Mouse (Mus musculus) stomach, postnatal 0 days (tissue): ENCODE measurements around the gene Slc9a1. TPM values are rescaled to one million over a fixed set of nuclear protein-coding genes. Genes with fewer than 3 reads are reported as not detected.

Source experiments
- ATAC-seq: fragments of 200-750 bp; cut with Nextera tagmentation; 2 replicates; pipeline ENCODE4 v1.8.0; 2017; ENCODE audit not compliant: low FRiP score, low TSS enrichment
- DNase-seq: peaks from one replicate; pipeline ENCODE4 v3.0.0-alpha.2; 2016; ENCODE audit warnings: low spot score
- H3K27ac ChIP-seq: fragments of 300-500 bp; sonication (generic); replicated peaks from 2 replicates; pipeline ENCODE4 v1.5.1; 2014; ENCODE audit warnings: mild to moderate bottlenecking, control low read depth
- H3K27me3 ChIP-seq: fragments of 300-500 bp; sonication (generic); 2 replicates; pipeline ENCODE4 v1.6.1; 2014; ENCODE audit warnings: low read length; ENCODE audit not compliant: control insufficient read depth, insufficient read depth
- H3K36me3 ChIP-seq: fragments of 300-500 bp; sonication (generic); 2 replicates; pipeline ENCODE4 v1.6.1; 2014; ENCODE audit warnings: low read length, mixed read lengths; ENCODE audit not compliant: control insufficient read depth, insufficient read depth
- H3K4me1 ChIP-seq: fragments of 300-500 bp; sonication (generic); replicated peaks from 2 replicates; pipeline ENCODE4 v1.6.1; 2014; ENCODE audit warnings: antibody characterized with exemption; ENCODE audit not compliant: control insufficient read depth, insufficient read depth
- H3K4me2 ChIP-seq: fragments of 300-500 bp; sonication (generic); replicated peaks from 2 replicates; pipeline ENCODE4 v1.6.1; 2014; ENCODE audit warnings: low read depth, mild to moderate bottlenecking, control low read depth, moderate library complexity
- H3K4me3 ChIP-seq: fragments of 300-500 bp; sonication (generic); 2 replicates; pipeline ENCODE4 v1.5.1; 2014; ENCODE audit warnings: low read depth, low read length, control low read depth
- H3K9ac ChIP-seq: fragments of 300-500 bp; sonication (generic); 2 replicates; pipeline ENCODE4 v1.6.1; 2014; ENCODE audit warnings: mild to moderate bottlenecking, low read length, control low read depth, mixed read lengths
- H3K9me3 ChIP-seq: fragments of 300-500 bp; sonication (generic); 2 replicates; pipeline ENCODE4 v1.6.1; 2016; ENCODE audit warnings: low read length; ENCODE audit not compliant: control insufficient read depth
- CTCF ChIP-seq: IDR thresholded peaks from 2 replicates; pipeline ENCODE4 v1.5.1; 2016; ENCODE audit warnings: antibody characterized with exemption, low read depth, mild to moderate bottlenecking, moderate library complexity
- EP300 ChIP-seq: optimal IDR thresholded peaks from 2 replicates; pipeline ENCODE3; 2016; ENCODE audit warnings: antibody characterized with exemption
- WGBS: fragments of 180-500 bp; shearing (Covaris S2); extraction: QIAGEN DNeasy Blood & Tissue Kit; methylation state at CpG from one replicate; pipeline ENCODE4 v1.1.7; 2014; 5-methylcytosine and 5-hydroxymethylcytosine counted together
- polyA plus RNA-seq: library from polyadenylated mRNA; unstranded; fragments of >200 nt; fragmentation: Nextera tagmentation; extraction: Ambion mirVana; gene quantifications from 2 replicates; pipeline ENCODE4 v1.2.1, GENCODE M21; 2015

Gene Slc9a1
- polyA plus RNA-seq, 1 experiment from 2014 or later = 6.0 TPM

GRCm38 (mm10) chr4:133419312-133420004 lies 50.0 kb downstream of the Slc9a1 start:
- WGBS = 69% methylated on average over 14 of the region's 14 CpGs
- TF ChIP-seq CTCF (peak; percentile 92), EP300 (no peak)
- no peak overlapping the region for H3K4me3 ChIP-seq
- DNase-seq = peak; percentile 76
- peak; percentile 26 for ATAC-seq
- no peak overlapping the region for H3K4me2 ChIP-seq
- no peak overlapping the region for H3K9ac ChIP-seq
- no peak overlapping the region for H3K27ac ChIP-seq
- H3K27me3 ChIP-seq = no peaks in the 10 kb centered on the region
- no peaks in the 10 kb centered on the region for H3K9me3 ChIP-seq
- H3K36me3 ChIP-seq = peaks cover 21% of the 10 kb centered on the region; the same call in 1 of the 2 replicates
- no peaks in the 10 kb centered on the region for H3K4me1 ChIP-seq

- Histone ChIP-seq H3K27ac (no peak overlapping the region), H3K9ac (no peak overlapping the region), H3K36me3 (peaks cover 16% of the 10 kb centered on the region; the same call in 1 of the 2 replicates), H3K4me1 (no peaks in the 10 kb centered on the region), H3K4me3 (no peak overlapping the region), H3K9me3 (no peaks in the 10 kb centered on the region), H3K4me2 (no peak overlapping the region), H3K27me3 (no peaks in the 10 kb centered on the region)
- DNase-seq = no peak
- TF ChIP-seq CTCF (no peak), EP300 (no peak)
- ATAC-seq = no peak
- 85% methylated on average over 12 of the region's 12 CpGs for WGBS
These were observed 52.5 kb downstream of the Slc9a1 start for GRCm38 (mm10) chr4:133421989-133422388.

GRCm38 (mm10) chr4:133422601-133423000 lies 53.1 kb downstream of the Slc9a1 start:
- no peaks in the 10 kb centered on the region for H3K9me3 ChIP-seq
- H3K4me3 ChIP-seq = no peak overlapping the region
- 80% methylated on average over 15 of the region's 15 CpGs for WGBS
- no peak overlapping the region for H3K27ac ChIP-seq
- ATAC-seq (no peak), DNase-seq (no peak)
- H3K36me3 ChIP-seq = peaks cover 16% of the 10 kb centered on the region; the same call in 1 of the 2 replicates
- H3K4me1 ChIP-seq = no peaks in the 10 kb centered on the region
- no peaks in the 10 kb centered on the region for H3K27me3 ChIP-seq
- no peak overlapping the region for H3K9ac ChIP-seq
- no peak for TF ChIP-seq EP300
- TF ChIP-seq CTCF = no peak
- no peak overlapping the region for H3K4me2 ChIP-seq

- DNase-seq = peak; percentile 65
- Histone ChIP-seq H3K4me2 (no peak overlapping the region), H3K9me3 (no peaks in the 10 kb centered on the region), H3K9ac (no peak overlapping the region), H3K27me3 (no peaks in the 10 kb centered on the region), H3K4me1 (no peaks in the 10 kb centered on the region), H3K4me3 (no peak overlapping the region), H3K36me3 (peaks cover 11% of the 10 kb centered on the region; the same call in 1 of the 2 replicates), H3K27ac (no peak overlapping the region)
- no peak for TF ChIP-seq EP300
- TF ChIP-seq CTCF = peak; percentile 87
- 49% methylated on average over 6 of the region's 6 CpGs for WGBS
- peak; percentile 21; the same call in 1 of the 2 replicates for ATAC-seq
These were observed 53.6 kb downstream of the Slc9a1 start for GRCm38 (mm10) chr4:133423108-133423507.

- TF ChIP-seq EP300 (no peak), CTCF (no peak)
- H3K27ac ChIP-seq = no peak overlapping the region
- WGBS = 79% methylated on average over 6 of the region's 6 CpGs
- H3K36me3 ChIP-seq = peaks cover 6% of the 10 kb centered on the region; the same call in 1 of the 2 replicates
- H3K9me3 ChIP-seq = no peaks in the 10 kb centered on the region
- H3K4me1 ChIP-seq = no peaks in the 10 kb centered on the region
- no peak overlapping the region for H3K4me2 ChIP-seq
- no peak overlapping the region for H3K9ac ChIP-seq
- ATAC-seq = no peak
- DNase-seq = no peak
- no peaks in the 10 kb centered on the region for H3K27me3 ChIP-seq
- H3K4me3 ChIP-seq = no peak overlapping the region
These were observed 54.2 kb downstream of the Slc9a1 start for GRCm38 (mm10) chr4:133423691-133424090.

GRCm38 (mm10) chr4:133424100-133424499 lies 54.6 kb downstream of the Slc9a1 start:
- DNase-seq (peak; percentile 71), ATAC-seq (peak; percentile 25; the same call in 1 of the 2 replicates)
- TF ChIP-seq CTCF = peak; percentile 95
- TF ChIP-seq EP300 = no peak
- Histone ChIP-seq H3K4me3 (no peak overlapping the region), H3K27me3 (no peaks in the 10 kb centered on the region), H3K27ac (no peak overlapping the region), H3K4me1 (no peaks in the 10 kb centered on the region), H3K36me3 (peaks cover 6% of the 10 kb centered on the region; the same call in 1 of the 2 replicates), H3K4me2 (no peak overlapping the region), H3K9ac (no peak overlapping the region), H3K9me3 (no peaks in the 10 kb centered on the region)
- 40% methylated on average over 4 of the region's 4 CpGs for WGBS
